Mouse (Mus musculus) brain, embryonic 14.5 days (tissue): ENCODE measurements at regions not wholly inside any gene's neighbourhood (a gene's known extent, or its start where the extent isn't known, plus 50 kb on each side); places are given as distances from the start of the nearest gene placed in this dataset.

Experiments
- CTCF ChIP-seq: fragments of 200-500 bp; IDR thresholded peaks from 2 replicates; pipeline ENCODE4 v1.5.1; 2012; ENCODE audit warnings: inconsistent platforms, mild to moderate bottlenecking, moderate library complexity, borderline replicate concordance; ENCODE audit not compliant: insufficient read depth, insufficient read length; ENCODE audit errors: extremely low read depth
- POLR2A ChIP-seq: fragments of 200-500 bp; IDR thresholded peaks from 2 replicates; pipeline ENCODE4 v1.6.1; 2012; ENCODE audit warnings: mild to moderate bottlenecking, inconsistent platforms, borderline replicate concordance; ENCODE audit not compliant: poor library complexity, insufficient read depth, insufficient read length, severe bottlenecking; ENCODE audit errors: extremely low read depth

DNA sequence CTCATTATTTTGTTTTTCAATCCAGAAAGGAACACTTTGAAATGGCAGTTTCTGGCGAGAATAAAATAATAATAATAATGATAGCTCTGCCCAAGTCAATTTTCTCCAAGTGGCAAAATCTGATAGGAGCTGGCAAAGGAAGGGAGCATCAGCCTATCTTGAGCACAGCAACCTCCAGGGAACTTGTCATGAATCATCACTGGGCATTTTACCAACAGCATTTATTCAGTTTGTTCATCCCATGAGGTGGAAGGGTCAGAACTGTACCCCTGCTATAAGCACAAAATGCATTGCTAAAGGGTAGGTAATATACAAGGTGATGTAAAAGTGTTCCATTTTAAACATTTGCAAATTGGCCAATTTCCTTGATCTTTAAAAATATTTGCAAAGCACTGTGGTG is 1019.7 kb downstream of the Agbl1 start:
- TF ChIP-seq POLR2A (no peak), CTCF (no peak)
